Mouse (Mus musculus) testis, postnatal 10 days (tissue): ENCODE data around the gene Ntsr2.
"Not testable (repeated sequence)": the region's sequence is repeated elsewhere in the genome, so short reads cannot be mapped to it uniquely, and the experiment has no call there.

Source experiments
- DNase-seq: peaks from one replicate; pipeline ENCODE4 v3.0.0; 2021; ENCODE audit warnings: low spot score

Gene Ntsr2

GRCm38 (mm10) chr12:16648273-16648672 lies 4.9 kb upstream of the Ntsr2 start:
- no peak for DNase-seq

GRCm38 (mm10) chr12:16649819-16650218 lies 3.4 kb upstream of the Ntsr2 start:
- DNase-seq, result no peak

GRCm38 (mm10) chr12:16655604-16656003 lies 2.4 kb downstream of the Ntsr2 start:
- no peak for DNase-seq

- DNase-seq, result no peak
Measured at GRCm38 (mm10) chr12:16656906-16657875, 4.0 kb downstream of the Ntsr2 start.

- peak; percentile 52 for DNase-seq
Measured at GRCm38 (mm10) chr12:16661459-16661858, 8.3 kb downstream of the Ntsr2 start.

GRCm38 (mm10) chr12:16661936-16662335 lies 8.8 kb downstream of the Ntsr2 start:
- DNase-seq, result no peak

GRCm38 (mm10) chr12:16662955-16663585 lies 9.9 kb downstream of the Ntsr2 start:
- DNase-seq, result no peak

- no peak for DNase-seq
Measured at GRCm38 (mm10) chr12:16665022-16665421, 11.8 kb downstream of the Ntsr2 start.

GRCm38 (mm10) chr12:16669176-16669575 lies 16.0 kb downstream of the Ntsr2 start:
- DNase-seq, result no peak

- no peak for DNase-seq
Measured at GRCm38 (mm10) chr12:16672246-16672645, 19.1 kb downstream of the Ntsr2 start.

- no peak for DNase-seq
Measured at GRCm38 (mm10) chr12:16690631-16691030, 37.4 kb downstream of the Ntsr2 start.

GRCm38 (mm10) chr12:16694783-16695182 lies 41.6 kb downstream of the Ntsr2 start:
- no peak for DNase-seq

- DNase-seq, result not testable (repeated sequence)
Measured at GRCm38 (mm10) chr12:16695252-16695651, 42.1 kb downstream of the Ntsr2 start.

- DNase-seq, result no peak
Measured at GRCm38 (mm10) chr12:16696146-16696545, 43.0 kb downstream of the Ntsr2 start.

GRCm38 (mm10) chr12:16698691-16699090 lies 45.5 kb downstream of the Ntsr2 start:
- DNase-seq, result no peak
